Mouse (Mus musculus) myocyte (in vitro differentiated cells): Measurements from ENCODE around the gene Zfp804b.

Experiments
- CEBPB ChIP-seq: IDR thresholded peaks from 2 replicates; pipeline ENCODE4 v1.6.1; 2011; ENCODE audit warnings: mild to moderate bottlenecking, moderate library complexity; ENCODE audit not compliant: poor library complexity, insufficient read depth, severe bottlenecking
- E2F4 ChIP-seq: IDR thresholded peaks from one replicate; pipeline ENCODE4 v1.6.1; 2011; ENCODE audit warnings: mild to moderate bottlenecking, control low read depth, moderate library complexity; ENCODE audit not compliant: insufficient read depth
- MAX ChIP-seq: IDR thresholded peaks from one replicate; pipeline ENCODE4 v1.6.1; 2011; ENCODE audit warnings: low read depth, mild to moderate bottlenecking, control low read depth
- MYOD1 ChIP-seq, 3 experiments: IDR thresholded peaks; one replicate each; pipeline ENCODE4 v1.6.1; 2011; ENCODE audit warnings: control low read depth in 2 of 3, low read depth in 2 of 3, mild to moderate bottlenecking in 2 of 3, moderate library complexity in 1 of 3; ENCODE audit not compliant: insufficient read length in 2 of 3, control insufficient read depth in 1 of 3
- POLR2A ChIP-seq: IDR thresholded peaks from one replicate; pipeline ENCODE4 v1.6.1; 2011; ENCODE audit warnings: low read depth, mild to moderate bottlenecking, control low read depth, moderate library complexity; ENCODE audit not compliant: insufficient read length
- TCF12 ChIP-seq: IDR thresholded peaks from one replicate; pipeline ENCODE4 v1.6.1; 2011; ENCODE audit warnings: mild to moderate bottlenecking, control low read depth; ENCODE audit not compliant: poor library complexity, insufficient read depth, severe bottlenecking
- TCF3 ChIP-seq: IDR thresholded peaks from one replicate; pipeline ENCODE4 v1.6.1; 2011; ENCODE audit warnings: low read depth, control low read depth; ENCODE audit not compliant: insufficient read length
- USF1 ChIP-seq: IDR thresholded peaks from one replicate; pipeline ENCODE4 v1.6.1; 2011; ENCODE audit warnings: low read depth, mild to moderate bottlenecking, control low read depth, moderate library complexity

DNA sequence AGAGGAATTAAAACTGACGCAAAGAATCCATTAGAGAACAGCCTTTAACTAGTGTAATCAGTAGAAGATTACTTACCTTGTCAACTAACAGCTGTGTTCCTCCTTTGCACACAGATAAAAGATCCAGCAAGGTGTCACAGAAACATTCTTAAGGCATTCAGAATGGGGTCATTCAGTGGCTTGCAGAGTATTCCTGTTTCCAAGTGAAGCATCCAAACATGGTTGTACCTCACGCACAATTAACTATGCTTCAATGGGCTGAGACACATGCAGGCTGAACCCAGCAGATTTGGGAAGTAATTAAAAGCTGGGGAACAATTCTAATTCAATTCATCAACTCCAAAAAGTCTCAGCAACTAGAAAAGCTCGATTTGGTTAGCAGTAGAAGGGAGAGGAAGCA, 337.1 kb downstream of the Zfp804b start:
- TF ChIP-seq POLR2A (no peak), E2F4 (no peak), CEBPB (no peak), TCF12 (no peak), USF1 (no peak), TCF3 (no peak), MYOD1 (IDR thresholded peaks at IDR 0.05; ENCODE audit: control insufficient read depth in 1 of 3, insufficient read length in 2 of 3, low read depth in 2 of 3) (no peak), MAX (no peak)
